Mouse (Mus musculus) heart, adult 8-10 months (tissue): Measurements from ENCODE around the gene Olfr548-ps1. TPM values are rescaled to one million over a fixed set of nuclear protein-coding genes. Genes with fewer than 3 reads are reported as not detected.
"Not testable (repeated sequence)": the region's sequence is repeated elsewhere in the genome, so short reads cannot be mapped to it uniquely, and the experiment has no call there.

Experiments
- DNase-seq: peaks from one replicate; pipeline ENCODE4 v3.0.0; 2022; ENCODE audit warnings: low spot score
- total RNA-seq, 4 experiments: library from RNA; stranded (reverse); gene quantifications; 2 replicates each; pipeline ENCODE4 v1.2.4; 2022

Gene Olfr548-ps1
- not detected for total RNA-seq

DNA sequence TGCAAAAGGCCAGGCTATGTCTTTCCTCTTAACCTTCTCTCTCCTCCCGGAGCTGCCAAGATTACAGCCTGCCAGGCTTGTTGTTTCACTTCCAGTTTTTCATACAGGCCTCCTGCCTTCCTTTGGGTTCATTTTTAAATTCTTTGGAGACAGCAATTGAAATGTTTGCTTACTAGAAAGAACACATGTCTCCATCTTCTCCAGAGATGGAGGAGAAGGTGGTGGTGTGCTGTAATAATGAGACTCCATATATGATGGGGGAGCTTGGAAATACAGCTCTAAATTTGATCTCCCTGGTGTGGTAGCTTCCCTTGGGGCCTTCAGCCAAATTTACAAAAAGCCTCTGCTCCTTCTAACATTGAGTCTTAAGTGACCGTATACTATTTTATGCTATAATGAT lies at the start of gene Olfr548-ps1:
Gene Olfr548-ps1 (plus strand): TSS at position 301 of the 400 bp plus-strand sequence.
- DNase-seq: no peak

DNA sequence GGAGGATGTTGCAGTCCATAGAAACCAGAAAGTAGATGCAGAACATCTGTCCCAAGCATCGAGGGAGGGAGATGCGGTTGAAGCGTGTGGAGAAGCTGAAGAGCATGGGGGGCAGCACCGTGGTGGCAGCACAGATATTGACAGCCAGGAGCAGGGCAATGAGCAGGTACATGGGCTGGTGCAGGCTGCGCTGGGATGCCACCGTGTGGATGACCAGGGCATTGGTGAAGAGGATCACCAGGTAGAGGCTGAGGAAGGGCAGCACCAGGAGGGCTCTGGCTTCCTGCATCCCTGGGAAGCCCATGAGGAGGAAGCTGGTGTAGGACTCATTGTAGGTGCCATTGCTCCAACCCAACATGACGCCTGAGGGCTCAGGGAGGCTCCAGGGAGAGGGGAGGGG lies 46.3 kb upstream of the Olfr548-ps1 start:
- DNase-seq: not testable (repeated sequence)

DNA sequence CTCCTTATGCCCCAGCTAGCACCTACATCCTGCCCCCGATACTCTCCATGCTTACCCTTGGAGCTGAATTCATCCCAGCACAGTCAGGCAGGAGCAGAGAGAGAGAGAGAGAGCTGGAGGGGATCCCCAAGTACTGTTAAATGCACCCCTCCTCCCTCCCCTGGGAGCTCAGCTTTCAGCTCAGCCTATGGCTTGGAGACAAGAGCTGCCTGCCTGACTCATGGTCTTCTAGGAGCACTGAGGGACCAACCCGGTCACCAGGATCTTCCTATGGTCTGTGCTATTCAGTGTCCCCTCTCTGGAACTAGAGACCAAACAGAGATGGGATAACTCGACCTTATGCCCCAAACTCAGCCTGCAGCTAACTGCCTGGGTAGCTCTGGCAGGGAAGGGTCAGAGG lies 41.2 kb upstream of the Olfr548-ps1 start, which contains the start of gene Olfr545:
Gene Olfr545 (minus strand): TSS at position 101 of the 400 bp plus-strand sequence.
- DNase-seq: no peak

DNA sequence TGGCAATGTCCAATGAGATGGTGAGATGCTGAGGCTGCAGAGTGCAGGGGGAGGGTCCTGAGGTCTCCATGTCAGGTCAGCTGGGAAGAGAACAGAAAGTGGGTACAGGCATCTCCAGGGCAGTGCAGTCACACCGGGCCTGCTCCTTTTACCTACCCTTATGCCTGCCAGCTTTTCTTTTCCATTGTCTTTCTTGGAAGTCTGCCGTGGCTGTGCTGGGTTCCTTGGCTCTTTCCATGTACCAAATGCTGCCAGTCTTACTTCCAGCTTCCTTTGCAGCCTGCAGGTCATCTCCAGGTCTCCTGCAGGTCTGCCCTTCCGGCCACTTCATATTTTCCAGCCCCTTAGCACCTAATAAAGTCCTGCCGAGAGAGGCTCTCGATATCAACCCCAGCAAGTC lies 38.7 kb upstream of the Olfr548-ps1 start:
- DNase-seq: no peak

DNA sequence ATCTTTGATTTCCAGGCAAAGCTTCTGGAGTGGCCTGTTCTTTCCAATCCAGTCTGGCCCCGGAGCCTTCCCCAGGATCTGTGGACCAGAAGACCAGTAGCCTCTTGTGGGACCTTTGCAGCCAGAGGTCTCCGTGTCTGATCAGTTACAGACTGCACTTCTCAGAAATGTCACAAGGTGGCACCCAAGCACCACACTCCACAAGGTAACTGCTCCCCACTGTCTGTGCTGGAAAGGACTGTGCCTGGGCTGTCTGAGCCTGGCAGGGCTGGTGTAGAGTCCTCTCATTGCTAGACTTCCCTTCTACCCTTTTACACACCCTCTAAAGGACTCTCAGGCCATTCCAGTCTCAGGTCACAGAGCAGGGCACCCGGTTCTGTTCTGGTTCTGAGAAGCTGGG lies 33.8 kb upstream of the Olfr548-ps1 start:
- peak; percentile 74 for DNase-seq

DNA sequence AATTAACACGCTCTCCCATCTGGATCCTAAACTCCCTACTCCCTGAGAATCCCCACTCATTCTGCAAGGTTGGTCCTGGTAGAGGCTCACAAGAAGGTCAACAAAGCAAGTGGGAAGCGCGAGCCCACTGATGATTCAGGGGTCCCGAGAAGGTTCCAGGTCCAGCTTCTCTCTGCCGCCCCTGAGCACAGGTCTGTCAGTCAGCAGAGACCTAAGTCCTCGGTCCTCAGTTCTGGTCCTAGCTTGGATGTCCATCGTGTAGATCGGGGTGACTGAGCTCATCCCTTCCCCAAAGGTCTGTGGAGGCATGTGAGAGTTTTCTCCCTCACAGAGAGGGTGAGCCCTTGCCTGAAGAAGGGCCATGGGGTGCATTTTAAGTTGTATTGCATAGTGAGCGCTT lies 32.6 kb upstream of the Olfr548-ps1 start:
- DNase-seq: no peak

DNA sequence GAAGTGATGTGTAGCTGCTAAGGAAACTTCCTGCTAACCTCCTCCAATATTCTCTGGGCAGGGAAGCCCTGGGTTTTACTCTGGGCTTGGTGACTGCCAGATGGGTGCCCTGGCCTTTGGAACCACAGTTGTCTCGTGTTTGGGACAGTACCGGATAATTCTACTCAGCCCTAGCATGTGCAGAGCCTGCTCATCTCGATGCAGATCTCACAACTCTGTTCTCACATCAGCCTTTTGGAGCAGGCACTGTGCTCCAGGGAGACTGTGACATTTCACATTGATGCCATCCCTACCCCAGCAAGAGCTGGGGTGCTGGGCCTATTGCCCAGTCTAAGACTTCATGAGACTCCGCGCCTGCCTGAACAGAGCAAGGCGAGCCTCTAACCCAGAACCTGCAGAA lies 32.0 kb upstream of the Olfr548-ps1 start:
- DNase-seq: no peak

DNA sequence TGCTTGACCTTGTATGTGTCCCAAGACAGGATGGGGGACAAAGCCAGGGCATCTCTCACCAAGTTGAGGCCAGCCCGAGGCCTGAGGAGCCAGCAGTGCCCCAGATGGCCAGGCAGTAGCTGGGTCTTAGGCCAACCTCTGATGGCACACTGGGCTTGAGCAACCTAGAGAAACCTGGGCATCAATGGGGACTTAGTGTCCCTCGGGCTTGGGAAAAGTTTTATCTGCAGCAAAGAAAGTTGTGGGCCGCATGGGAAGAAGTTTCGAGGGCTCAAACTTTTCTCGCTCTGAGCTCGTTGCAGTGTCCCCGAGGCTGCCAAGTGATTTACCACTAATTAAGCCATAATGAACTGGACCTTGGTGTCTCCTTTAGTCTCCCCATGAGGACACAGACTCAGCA lies 31.0 kb upstream of the Olfr548-ps1 start:
- DNase-seq: no peak

DNA sequence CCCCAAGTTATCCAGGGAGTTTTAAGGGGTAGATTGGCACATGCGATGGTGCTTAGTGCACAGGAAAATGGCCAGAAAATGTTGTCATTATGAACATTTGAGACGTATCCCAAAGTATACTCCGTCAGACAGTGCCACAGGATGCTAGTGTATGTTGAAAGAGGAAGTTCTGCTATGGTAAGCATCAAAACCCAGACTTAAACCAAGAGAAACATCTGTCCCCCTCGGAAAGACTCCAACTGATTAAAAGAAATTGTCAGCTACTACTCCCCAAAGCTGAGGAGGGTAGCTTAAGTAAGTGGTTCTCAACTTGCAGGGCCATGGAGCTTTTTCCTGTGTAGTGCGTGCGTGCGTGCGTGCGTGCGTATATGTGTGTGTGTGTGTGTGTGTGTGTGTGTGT lies 28.8 kb upstream of the Olfr548-ps1 start:
- no peak for DNase-seq

DNA sequence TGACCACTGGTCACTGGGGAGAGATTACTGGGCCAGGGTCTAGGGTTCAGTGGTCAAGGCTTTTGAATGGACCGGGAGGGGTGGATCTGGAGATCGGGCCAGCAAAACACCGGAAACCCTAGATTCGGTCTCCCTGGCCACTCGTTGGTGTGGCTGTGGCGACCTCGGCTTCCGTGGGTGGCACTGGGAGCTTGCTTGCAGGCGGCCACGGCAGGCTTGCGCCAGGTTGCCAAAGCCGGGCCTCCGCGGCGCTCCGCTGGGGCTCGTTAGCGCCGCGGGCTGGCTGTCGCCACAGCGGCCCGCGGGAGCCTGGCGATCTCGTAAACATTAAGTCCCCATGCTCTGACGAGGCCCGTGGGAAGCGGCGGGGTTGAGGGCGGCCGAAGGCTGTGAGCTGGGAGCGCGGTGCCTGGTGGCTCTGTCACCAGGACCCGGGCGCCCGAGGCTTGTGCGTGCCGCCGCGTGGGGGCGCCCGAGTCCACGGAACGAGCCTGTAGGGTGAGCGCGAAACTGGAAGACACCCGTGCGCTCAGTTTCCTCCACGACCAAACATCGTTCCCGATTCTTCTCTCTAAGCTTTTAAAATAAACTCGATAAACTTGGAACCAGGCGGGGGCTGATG lies 27.8 kb upstream of the Olfr548-ps1 start:
- peak; percentile 70 for DNase-seq

DNA sequence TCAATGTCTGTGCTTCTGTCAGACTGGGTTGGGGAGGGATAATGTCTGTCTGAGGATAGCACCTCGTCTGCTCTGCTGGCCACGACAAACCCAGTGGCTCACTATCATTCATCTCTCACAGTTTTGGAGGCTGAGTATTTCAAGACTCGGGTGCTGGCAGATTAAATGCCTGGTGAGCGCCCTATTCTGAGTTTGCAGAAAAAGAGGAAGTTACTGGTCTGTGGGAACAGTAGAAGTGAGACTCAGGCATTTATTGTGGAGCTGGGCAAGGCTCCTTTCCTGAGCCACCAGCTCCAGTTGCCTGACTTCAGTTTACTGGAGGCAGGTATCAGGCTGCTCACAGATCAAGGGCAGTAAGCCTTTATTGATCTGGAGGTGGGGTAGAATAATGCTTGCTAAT lies 26.6 kb upstream of the Olfr548-ps1 start:
- no peak for DNase-seq

DNA sequence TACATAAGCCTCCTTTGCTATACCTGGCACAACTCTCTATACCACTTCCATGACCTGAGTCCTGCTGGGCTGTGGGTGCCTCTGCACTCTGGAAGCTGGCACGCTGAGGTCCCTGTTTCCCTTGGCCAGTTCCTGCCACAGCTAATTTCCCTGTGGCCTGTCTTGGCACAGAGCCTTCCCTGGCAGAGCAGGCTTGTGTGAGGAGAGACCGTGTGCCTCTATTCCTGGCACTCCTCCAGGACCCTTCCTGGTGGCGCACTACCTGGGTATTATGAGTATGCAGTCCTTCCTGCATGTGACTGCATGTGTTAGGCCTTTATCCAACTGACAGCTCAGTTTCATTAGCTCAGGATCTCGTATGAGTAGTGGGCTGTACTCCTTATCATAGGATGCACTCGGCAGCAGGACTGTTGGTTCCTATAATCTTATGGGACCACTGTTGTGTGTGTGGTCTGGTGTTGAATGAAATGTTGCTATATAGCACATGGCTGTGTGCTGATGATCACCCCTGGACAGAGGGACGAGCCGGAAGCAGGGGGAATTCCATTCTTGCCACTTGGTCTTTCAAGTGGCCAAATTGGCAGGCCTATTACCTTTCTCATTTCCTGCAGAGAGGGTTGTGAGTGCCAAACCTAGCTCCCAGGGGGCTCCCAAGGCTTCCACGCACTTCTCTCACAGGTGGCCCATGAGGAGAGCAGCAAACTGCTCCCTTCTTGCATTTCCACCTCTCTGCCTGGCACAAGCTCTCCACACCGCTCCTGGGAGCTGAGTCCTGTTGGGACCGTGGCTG lies 24.2 kb upstream of the Olfr548-ps1 start:
- DNase-seq: no peak

DNA sequence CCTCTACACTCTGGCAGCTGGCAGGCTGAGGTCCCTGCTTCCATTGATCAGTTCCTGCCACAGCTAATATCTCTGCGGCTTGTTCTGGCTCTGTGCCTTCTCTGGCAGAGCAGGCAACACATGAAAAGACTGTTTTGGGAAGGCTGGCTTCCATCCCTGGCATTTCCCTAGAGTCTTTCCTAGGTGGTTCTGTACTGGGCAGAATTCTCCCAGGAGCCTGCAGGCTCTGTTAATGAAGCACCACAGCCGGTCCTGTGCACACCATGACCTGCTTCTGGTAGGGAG lies 23.7 kb upstream of the Olfr548-ps1 start:
- no peak for DNase-seq

DNA sequence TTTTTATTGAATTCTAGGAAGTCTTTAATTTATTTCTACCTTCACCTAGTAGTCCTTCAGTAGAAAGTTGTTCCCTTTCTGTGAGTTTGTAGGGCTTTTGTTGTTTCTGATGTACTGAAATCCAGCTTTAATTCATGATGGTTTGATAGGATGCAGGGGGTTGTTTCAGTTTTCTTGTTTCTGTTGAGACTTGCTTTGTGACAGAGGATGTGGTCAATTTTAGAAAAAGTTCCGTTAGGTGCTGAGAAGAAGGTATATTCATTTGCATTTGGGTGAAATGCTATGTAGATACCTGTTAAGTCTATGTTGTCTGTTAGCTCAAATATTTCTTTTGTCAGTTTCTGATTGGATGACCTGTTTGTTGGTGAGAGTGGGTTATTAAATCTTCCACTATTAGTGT lies 11.6 kb upstream of the Olfr548-ps1 start:
- no peak for DNase-seq

DNA sequence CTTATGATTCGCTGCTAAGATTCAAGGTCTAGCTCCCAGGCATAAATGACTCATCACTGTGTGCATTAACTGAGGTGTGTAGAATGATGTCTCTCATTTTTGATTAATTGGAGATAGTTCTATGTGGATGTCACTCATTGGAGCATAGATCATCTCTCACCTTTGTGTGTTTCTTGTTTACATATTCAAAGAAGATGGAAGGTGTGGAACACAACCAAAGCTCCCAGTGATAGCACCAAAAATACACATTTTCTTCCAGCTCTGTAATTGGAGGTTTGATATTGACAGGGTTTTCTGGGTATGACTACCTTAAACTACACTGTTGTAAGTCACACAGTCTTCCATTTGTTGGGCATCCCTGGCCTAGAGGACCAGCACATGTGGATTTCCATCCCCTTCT lies 6.2 kb upstream of the Olfr548-ps1 start, which contains the start of gene Olfr547:
Gene Olfr547 (plus strand): TSS at position 301 of the 400 bp plus-strand sequence.
- no peak for DNase-seq

DNA sequence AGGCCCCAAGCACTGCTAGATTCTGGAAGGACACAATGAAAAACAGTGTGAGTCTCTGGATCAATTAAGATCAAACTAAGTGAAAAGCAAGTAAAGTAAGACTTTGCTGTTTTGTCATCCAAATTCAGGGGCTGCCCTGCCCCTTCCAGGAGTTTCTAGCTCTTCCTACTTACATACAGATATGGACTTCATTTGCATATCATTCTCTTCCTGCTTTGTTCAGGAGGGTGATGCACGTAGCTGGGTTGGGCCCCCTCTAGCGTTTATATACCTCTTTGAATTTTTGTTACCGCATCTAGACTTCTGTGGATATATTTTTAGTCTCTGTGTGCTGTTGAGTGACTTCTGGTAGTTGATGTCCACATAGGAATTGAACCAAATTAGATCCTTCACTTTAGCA lies 555 bp downstream of the Olfr548-ps1 start:
- no peak for DNase-seq

DNA sequence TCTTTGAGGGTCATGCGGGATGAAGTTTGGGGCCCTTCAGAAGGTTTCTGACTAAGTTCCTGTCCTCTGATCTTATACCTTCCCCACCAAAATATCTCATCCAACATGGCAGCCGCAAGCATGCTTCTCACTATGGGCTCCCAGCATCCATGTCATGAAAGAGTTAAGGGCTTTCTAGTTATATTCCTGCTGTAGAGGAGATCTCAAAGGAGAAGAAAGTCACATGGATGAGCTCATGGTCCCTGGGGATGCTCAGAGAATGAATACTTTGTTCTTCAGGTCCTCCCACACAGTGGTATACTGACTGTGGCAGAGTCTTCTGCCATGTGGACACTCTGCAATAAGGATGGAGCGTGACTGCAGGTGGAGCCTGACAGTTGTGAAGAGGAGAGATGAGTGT lies 8.9 kb downstream of the Olfr548-ps1 start, which contains the start of gene Olfr549:
Gene Olfr549 (plus strand): TSS at position 301 of the 400 bp plus-strand sequence.
- DNase-seq: no peak

DNA sequence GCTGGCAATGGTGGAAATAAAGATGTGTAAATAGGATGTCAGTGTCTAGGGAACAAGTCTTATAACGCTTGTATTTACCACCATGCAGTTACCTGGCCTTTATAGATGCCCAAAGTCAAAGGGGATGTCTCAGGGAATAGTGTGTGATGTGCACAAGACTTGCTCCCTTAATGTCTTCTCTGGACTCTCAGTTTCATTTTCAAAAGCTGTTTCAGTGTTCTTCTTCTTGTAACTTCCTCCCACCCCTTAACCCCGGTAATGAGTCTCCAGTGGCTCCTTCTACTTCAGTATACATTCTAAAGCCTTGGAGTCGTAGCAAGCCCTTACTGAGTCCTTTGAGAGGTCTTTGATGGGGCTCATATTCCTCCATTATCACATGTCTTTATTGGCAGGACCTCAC lies 12.6 kb downstream of the Olfr548-ps1 start:
- no peak for DNase-seq

DNA sequence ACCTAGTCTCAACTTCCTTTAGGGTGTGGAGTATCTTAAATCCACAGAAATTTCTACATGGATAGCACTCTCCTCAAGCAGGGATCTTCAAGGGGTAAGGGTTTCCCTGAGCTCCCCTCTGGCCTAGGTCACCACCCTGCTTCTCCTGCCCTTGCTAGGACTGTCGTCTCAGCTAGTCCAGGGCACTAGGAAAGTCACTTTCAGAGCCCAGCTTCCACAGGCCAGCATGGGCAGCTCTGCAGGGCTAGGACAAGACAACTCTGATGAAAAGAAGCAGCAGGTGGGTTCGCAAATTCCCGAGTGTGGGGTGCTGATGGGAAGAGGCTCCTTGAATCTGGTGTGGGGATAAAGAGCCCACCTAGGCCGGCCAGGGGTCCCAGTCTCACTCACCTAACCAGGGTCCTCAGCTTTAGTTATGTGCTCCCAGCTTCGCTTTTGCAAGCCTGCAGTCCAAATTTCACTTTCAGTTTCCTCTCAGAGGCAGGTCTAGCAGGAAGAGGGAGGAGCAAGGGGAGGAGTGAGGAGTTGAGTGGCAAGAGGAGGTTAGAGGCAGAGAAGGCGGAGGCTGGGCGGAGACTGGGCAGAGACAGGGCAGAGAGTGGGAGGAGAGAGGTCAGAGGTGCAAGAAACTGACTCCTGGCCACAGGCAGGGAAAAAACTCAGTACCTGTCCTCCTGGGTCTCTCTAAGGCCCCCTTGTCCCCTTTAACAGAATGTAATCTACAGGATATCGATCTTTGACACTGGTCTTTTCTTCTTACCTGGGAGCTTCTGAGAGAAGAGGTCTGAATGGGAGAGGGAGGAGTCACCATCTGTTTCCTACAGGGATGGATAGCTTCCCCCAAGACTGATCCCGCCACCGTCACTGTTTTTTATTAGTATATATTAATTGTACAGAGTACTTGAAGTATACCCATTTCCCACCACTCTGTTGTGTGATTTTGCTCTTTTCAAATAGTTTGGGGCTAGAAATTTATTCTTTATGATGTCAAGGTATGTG lies 24.6 kb downstream of the Olfr548-ps1 start, which contains the start of gene Trim21:
Gene Trim21 (minus strand): TSS at position 488 of the 999 bp plus-strand sequence.
- peak; percentile 96 for DNase-seq

DNA sequence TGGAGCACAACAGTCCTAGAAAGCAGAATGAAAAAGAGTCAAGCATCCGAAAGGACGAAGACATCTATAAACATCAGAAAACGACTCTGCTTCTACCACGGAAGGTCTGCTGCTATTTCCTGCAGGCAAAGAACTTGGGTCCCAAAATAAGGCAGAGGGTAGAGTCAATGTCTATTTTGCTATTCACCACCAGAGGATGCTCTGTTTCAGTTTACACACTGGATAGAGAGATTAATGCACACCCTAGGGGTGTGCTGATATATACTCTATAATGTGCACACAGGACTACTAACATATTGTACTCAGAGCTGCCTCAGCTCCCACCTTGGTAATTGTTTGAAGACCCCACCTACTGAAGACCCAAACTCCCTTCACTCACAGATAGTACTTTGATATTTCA lies 25.5 kb downstream of the Olfr548-ps1 start:
- no peak for DNase-seq

DNA sequence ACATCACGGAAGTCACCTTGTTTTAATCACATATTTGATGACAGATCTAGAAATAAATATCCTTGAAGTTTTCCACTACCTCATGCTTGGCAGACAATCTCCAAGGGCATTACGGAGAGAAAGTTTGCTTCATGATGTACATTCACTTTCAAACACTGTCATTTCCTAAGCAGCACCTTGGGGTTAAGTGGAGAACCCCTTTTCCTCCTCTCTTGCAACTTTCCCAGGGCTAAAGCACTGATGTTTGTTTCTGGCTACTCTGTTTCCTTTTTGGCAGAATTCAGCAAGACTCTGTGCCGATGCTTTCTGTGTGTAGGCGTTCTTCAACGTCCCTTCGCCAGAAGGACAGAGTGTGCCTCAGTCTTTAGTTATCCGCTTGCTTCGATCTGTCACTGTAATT lies 30.4 kb downstream of the Olfr548-ps1 start, which contains the start of gene Olfr550:
Gene Olfr550 (plus strand): TSS at position 301 of the 400 bp plus-strand sequence.
- DNase-seq: no peak
